Mouse (Mus musculus) lung, adult 2 months (tissue): ENCODE results near the gene Fcrlb.

Experiments
- CTCF ChIP-seq: fragments of 200-500 bp; IDR thresholded peaks from 2 replicates; pipeline ENCODE4 v1.5.1; 2011; ENCODE audit warnings: mild to moderate bottlenecking, low read length, control low read depth; ENCODE audit not compliant: insufficient read depth
- POLR2A ChIP-seq: fragments of 200-500 bp; IDR thresholded peaks from 2 replicates; pipeline ENCODE4 v1.6.1; 2011; ENCODE audit warnings: low read depth, mild to moderate bottlenecking, control low read depth, low read length, borderline replicate concordance; ENCODE audit errors: extremely low read depth

DNA sequence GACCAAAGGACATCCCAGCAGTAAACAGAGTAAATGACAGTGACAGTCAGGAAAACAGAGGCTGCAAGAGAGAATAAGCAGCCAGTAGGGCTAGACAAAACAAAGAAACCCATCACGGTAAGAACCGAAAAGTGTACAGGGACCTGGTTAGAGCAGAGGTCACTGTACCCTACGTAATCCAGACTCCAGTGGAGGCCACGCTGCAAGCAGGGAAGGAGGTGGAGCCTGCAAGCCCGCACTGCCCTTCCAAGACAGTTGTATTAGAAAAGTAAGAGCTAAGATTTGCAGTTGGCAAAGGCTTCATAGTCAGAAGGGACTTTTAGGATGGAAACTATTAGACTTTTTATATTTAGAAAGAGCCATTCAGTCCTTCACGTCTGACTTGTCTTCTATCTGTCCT is 14.2 kb upstream of the Fcrlb start:
- TF ChIP-seq CTCF = no peak
- TF ChIP-seq POLR2A = no peak
